Mouse (Mus musculus) C2C12 (cell line): ENCODE measurements around the gene Upp2.

Source experiments
- CTCF ChIP-seq: IDR thresholded peaks from one replicate; pipeline ENCODE4 v1.5.1; 2011; ENCODE audit not compliant: control insufficient read depth, insufficient read depth, insufficient read length
- MAX ChIP-seq: IDR thresholded peaks from one replicate; pipeline ENCODE4 v1.6.1; 2011; ENCODE audit warnings: mild to moderate bottlenecking, control low read depth
- MYOD1 ChIP-seq: IDR thresholded peaks from one replicate; pipeline ENCODE4 v1.6.1; 2011; ENCODE audit warnings: low read depth; ENCODE audit not compliant: control insufficient read depth, insufficient read length
- MYOG ChIP-seq: IDR thresholded peaks from one replicate; pipeline ENCODE4 v1.6.1; 2011; ENCODE audit not compliant: control insufficient read depth, insufficient read length; ENCODE audit errors: extremely low read depth
- USF1 ChIP-seq: IDR thresholded peaks from one replicate; pipeline ENCODE4 v1.6.1; 2011; ENCODE audit warnings: low read depth, mild to moderate bottlenecking, control low read depth, moderate library complexity

GRCm38 (mm10) chr2:58566410-58567065 lies 560 bp upstream of the Upp2 start:
- TF ChIP-seq CTCF (no peak), MAX (no peak), USF1 (no peak), MYOD1 (no peak), MYOG (no peak)
